Mouse (Mus musculus) bone marrow, adult 2 months (tissue): ENCODE data around the gene Adcy3.

ENCODE experiments used
- CTCF ChIP-seq: fragments of 200-500 bp; IDR thresholded peaks from 2 replicates; pipeline ENCODE4 v1.5.1; 2011; ENCODE audit warnings: low read length, control low read depth; ENCODE audit not compliant: control insufficient read depth, insufficient read depth
- POLR2A ChIP-seq: fragments of 200-500 bp; IDR thresholded peaks from 2 replicates; pipeline ENCODE4 v1.6.1; 2011; ENCODE audit warnings: low read depth, mild to moderate bottlenecking, control low read depth, low read length, borderline replicate concordance; ENCODE audit not compliant: control insufficient read depth

- no peak for TF ChIP-seq POLR2A
- TF ChIP-seq CTCF, result no peak
These were observed 75.7 kb downstream of the Adcy3 start for GRCm38 (mm10) chr12:4208405-4209133.
